Mouse (Mus musculus) left cerebral cortex, postnatal 36 days (tissue): ENCODE results near the gene Git1. TPM values are rescaled to one million over a fixed set of nuclear protein-coding genes. Genes with fewer than 3 reads are reported as not detected.
A peak's percentile ranks its signal among the peaks of the same experiment; 100 is the strongest.

Experiments used
- DNase-seq, 2 experiments: peaks; one replicate each; pipeline ENCODE4 v3.0.0; 2021 to 2022; ENCODE audit warnings: low spot score in 2 of 2, mixed read lengths in 1 of 2
- intact Hi-C: fragments of 180-260 bp; cut with DNase I; formaldehyde crosslinking; loops from one replicate; pipeline ENCODE4 v1.15.1; 2025
- total RNA-seq, 2 experiments: library from RNA; stranded (reverse); gene quantifications; 2 replicates each; pipeline ENCODE4 v1.2.3; 2021

Gene Git1
- total RNA-seq, 2 experiments from 2014 or later: 277 to 296 TPM

DNA sequence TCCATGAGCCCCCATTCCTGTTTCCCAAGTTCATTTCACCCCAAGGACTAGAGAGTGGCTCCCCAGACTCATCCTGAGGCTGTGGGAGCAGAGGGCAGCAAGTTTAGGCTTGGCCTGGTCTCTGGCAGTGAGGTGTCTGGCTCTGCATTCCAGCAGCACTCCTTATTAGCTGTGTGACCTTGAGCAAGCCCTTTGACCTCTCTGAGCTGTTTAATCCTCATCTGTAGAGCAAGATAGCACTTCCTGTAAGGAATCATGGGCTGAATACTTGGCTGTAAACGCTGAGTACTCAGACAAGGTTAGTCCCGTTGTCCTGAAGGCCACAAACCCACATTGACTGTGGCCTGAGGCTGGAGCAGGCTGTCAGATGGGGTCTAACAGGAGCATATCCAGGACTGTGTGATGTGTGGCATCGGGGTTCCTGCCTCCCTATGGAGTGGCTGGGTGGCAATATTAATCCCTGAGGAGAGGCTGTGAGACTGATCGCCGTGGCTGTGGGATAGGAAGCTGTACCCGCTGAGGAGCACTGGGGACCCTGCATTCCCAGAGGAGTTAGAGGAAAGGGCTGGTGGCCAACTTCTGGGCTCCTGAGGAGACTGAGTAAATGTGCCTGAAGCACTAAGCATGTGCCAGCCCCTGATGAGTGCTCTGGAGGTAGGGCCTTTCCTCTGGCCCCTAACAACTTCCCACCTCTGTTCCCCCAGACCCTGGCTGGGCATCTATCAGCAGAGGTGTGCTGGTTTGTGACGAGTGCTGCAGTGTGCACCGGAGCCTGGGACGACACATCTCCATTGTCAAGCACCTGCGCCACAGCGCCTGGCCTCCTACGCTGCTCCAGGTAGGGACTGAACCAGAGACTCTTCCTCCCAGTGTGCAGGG, 5.1 kb downstream of the Git1 start:
- no peak for DNase-seq
- intact Hi-C loops: no loop called here

DNA sequence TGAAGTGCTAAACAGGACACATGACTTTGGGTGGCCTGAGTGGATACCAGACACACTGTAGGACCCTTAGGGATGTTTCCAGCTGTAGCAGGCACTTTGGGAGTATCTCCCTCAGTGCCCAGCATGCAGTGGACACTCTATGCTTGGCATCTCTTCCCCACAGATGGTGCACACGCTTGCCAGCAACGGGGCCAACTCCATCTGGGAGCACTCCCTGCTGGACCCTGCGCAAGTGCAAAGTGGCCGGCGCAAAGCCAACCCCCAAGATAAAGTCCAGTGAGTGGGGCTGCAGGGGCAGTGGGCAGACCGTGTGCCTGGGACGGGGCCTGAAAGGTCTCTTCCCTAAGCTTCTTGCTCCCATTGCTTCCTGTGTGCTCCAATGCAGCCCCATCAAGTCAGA, 6.0 kb downstream of the Git1 start:
- DNase-seq: no peak
- intact Hi-C loops: no loop called here

DNA sequence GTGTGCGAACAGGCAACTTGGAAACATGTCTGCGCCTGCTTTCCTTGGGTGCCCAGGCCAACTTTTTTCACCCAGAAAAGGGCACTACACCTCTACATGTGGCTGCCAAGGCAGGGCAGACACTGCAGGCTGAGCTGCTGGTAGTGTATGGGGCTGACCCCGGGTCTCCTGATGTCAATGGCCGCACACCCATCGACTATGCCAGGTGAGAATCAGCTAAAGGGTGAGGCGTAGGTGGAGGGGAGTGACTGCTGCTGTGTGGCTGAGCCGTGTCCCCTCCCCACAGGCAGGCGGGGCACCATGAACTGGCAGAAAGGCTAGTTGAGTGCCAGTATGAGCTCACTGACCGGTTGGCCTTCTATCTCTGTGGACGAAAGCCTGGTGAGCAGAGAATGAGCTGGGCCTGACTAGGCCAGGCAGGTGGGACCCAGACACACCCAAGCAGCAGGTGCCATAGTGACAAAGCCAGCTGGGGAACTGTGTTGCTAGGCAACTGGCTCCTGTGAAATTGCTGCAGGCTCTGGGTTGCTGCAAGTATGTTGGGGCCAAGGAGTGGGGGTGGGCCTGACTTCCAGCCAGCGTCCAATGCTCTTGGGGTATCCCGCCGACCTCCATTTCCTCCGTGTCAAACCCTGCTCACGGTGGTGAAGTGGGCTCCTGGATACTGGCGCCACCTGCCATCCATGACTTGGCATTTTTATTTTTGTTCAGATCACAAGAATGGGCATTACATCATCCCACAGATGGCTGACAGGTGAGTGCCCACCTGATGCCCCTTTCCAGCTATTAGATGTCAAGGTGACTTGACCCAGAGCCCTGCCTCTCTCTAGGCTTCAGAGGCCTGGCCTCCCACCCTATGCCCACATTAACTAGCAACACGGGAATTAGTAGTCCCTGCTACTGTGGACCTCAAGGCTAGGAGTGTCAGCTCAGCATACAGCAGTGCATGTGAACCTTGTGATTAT, 7.3 kb downstream of the Git1 start:
- intact Hi-C loops: loop anchor here (10.0 kb wide), 1 partner anchor 304 kb away; no protein-coding TSS in a partner anchor
- DNase-seq: peak; percentile 57 to 66

DNA sequence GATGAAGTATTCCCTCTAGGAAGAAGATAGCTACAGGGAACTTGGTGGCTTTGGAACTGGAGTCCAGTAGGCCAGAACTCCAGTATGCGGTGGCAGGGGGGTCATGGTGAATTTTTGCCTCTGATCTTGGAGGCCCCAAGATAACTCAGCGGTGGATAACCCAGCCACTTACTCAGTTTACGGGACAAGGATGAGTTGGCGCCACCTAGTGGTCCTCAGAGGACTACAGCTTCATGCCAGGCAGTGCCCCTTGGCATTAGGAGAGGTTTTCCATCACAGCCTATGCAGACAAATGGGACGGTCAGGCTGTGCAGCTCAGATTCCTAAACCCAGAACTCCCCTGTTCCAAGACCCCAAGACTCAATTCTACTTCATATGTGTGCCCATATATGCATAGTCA, 8.0 kb downstream of the Git1 start:
- intact Hi-C loops: loop anchor here (10.0 kb wide), 1 partner anchor 303 kb away; no protein-coding TSS in a partner anchor
- DNase-seq: peak; percentile 62 to 78

DNA sequence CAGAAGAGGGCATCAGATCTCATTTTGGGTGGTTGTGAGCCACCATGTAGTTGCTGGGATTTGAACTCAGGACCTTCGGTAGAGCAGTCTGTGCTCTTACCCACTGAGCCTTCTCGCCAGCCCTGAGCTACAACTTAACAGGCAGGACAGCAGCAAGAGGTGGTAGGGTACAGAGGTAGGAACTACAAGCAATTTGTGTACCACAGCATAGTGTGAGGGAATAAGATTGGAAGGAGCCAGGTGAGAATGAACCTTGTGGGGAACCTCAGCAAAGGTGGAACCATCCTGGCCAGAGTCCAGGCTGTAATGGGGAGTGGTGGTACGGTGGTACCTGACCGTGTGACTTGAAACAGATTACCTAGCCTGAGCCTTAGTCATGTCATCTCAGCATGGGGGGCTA, 8.6 kb downstream of the Git1 start:
- intact Hi-C loops: loop anchor here (10.0 kb wide), 1 partner anchor 303 kb away; no protein-coding TSS in a partner anchor

DNA sequence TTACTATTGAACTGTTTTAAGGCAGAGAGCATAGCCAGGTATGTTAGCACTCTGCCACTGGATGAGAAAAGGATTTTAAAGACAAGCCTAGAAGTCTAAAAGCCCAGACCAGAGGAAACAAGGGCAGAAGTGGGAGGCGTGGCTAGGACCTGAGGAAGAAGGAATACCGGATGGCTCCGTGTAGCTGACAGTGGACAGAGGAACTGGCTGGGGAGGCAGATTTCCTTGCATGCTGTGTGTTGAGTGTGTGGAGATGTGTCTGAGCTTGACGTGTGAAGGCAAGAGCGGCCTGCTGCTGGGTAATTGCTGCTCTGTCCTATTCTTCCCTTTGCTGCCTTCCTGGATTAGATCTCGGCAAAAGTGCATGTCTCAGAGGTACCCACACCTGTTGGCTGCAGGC, 9.1 kb downstream of the Git1 start:
- intact Hi-C loops: loop anchor here (10.0 kb wide), 1 partner anchor 302 kb away; no protein-coding TSS in a partner anchor
- DNase-seq: no peak

More for the DNA sequence above, 8.6 kb downstream of the Git1 start:
- DNase-seq: no peak

DNA sequence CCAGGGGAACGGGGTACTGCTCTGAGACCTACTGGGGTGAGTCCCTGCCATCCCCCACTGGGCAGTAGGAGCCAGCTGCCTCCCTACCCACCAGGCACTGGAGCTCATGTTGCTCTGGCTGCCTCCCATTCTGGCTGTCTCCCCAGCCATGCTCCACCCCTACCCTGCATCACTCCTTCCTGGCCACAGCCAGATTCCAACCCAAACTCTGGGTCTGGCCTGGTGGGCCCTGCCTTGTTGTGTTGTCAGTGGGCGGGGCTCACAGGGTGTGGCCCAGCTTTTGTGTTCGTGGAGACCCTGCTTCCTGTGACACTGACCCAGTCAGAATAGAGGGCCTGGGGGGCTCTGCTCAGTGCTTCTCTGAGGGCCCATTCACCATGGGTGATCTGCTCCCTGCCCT, 10.1 kb downstream of the Git1 start:
- no peak for DNase-seq
- intact Hi-C loops: loop anchor here (10.0 kb wide), 1 partner anchor 301 kb away; no protein-coding TSS in a partner anchor

DNA sequence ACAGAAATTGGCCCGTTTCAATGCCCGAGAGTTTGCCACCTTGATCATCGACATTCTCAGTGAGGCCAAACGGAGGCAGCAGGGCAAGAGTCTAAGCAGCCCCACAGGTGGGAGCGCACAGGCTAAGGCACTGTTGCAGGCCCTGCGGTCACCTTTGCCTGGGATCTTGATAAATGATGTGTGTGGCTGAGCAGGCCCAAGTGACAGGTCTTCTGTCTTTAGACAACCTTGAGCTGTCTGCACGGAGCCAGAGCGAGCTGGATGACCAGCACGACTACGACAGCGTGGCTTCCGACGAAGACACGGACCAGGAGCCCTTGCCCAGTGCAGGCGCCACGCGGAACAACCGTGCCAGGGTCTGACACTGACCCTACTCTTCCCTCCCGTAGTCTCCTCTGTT, 11.0 kb downstream of the Git1 start:
- no peak for DNase-seq
- intact Hi-C loops: loop anchor here (10.0 kb wide), 1 partner anchor 300 kb away; no protein-coding TSS in a partner anchor

DNA sequence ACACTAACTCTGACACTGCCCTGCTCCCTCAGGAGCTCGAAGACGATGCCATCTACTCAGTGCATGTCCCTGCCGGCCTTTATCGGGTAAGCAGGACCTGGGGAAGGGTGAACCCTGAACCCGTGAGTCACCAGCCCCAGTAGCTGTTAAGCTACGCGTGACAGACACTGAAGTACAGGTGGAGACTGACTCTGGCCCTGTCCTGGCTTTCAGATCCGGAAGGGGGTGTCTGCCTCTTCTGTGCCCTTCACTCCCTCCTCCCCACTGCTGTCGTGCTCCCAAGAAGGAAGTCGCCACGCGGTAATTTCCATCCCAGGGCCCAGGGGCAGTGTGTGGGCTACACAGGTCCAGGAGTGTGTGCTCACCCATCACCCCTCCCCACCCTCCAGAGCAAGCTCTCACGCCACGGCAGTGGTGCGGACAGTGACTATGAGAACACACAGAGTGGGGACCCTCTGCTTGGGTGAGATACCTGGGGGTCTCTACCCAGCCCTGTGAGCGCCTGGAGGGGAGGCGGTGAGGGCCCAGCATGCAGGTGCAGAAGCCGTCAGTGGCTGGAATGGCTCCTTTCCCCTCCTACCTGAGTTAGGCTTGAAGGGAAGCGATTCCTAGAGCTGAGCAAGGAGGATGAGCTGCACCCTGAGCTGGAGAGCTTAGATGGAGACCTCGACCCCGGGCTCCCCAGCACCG, 12.1 kb downstream of the Git1 start:
- no peak for DNase-seq
- intact Hi-C loops: loop anchor here (5.0 to 10.0 kb wide), 2 partner anchors 122 to 299 kb away; no protein-coding TSS in a partner anchor

DNA sequence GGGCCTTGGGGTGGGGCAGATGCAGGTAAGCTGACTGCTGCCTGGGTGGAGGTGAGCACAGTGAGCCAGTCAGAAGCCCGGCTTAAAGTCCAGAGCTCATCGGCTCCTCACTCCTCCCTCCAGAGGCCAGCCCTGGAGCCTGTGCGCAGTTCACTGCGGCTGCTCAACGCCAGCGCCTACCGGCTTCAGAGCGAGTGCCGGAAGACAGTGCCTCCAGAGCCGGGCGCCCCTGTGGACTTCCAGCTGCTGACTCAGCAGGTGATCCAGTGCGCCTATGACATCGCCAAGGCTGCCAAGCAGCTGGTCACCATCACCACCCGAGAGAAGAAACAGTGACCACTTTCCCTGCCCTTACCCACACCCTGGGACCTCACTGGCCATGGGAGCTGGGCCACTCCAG, 12.9 kb downstream of the Git1 start:
- intact Hi-C loops: loop anchor here (5.0 to 10.0 kb wide), 2 partner anchors 121 to 299 kb away; no protein-coding TSS in a partner anchor
- DNase-seq: no peak

DNA sequence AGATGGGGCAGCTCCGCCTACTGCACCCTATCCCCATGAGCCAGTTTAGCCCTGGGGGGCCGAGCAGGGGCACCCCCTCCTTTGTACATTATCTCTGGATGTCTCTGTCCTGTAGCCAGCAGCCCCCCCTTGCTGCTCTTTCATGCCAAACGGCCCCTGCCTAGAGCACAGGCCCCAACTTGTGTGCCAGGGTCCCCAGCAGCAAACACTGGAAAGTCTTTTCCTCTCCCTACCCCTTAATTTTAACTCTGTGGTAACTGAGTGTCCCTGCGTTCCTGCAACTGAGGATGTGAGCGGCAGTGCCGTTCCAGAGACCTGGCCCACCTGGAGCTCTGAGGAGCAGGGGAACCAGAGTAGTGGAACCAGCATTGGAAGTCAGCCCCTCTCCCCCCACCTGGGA, 13.6 kb downstream of the Git1 start:
- no peak for DNase-seq
- intact Hi-C loops: loop anchor here (5.0 to 10.0 kb wide), 2 partner anchors 120 to 298 kb away; no protein-coding TSS in a partner anchor

DNA sequence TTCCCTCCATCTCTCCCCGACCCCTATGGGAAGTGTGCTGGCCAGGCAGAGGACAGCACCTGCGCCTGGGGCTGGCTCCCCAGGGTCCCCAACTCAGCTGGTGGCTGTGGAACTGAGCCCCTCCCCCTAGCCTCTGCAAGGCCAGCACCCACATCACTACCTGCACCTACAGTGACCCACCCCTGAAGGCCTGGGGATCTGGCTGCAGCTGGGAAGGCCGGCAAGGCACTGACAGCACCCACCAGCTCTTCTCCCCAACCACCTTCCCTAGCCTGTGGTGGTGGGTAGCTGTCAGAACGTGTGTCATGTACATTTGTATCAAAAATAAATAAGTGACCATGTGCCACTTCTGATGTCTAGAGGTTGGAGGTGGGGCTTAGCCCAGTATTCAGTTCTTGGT, 14.1 kb downstream of the Git1 start:
- intact Hi-C loops: loop anchor here (5.0 to 10.0 kb wide), 2 partner anchors 120 to 297 kb away; no protein-coding TSS in a partner anchor
- DNase-seq: no peak

DNA sequence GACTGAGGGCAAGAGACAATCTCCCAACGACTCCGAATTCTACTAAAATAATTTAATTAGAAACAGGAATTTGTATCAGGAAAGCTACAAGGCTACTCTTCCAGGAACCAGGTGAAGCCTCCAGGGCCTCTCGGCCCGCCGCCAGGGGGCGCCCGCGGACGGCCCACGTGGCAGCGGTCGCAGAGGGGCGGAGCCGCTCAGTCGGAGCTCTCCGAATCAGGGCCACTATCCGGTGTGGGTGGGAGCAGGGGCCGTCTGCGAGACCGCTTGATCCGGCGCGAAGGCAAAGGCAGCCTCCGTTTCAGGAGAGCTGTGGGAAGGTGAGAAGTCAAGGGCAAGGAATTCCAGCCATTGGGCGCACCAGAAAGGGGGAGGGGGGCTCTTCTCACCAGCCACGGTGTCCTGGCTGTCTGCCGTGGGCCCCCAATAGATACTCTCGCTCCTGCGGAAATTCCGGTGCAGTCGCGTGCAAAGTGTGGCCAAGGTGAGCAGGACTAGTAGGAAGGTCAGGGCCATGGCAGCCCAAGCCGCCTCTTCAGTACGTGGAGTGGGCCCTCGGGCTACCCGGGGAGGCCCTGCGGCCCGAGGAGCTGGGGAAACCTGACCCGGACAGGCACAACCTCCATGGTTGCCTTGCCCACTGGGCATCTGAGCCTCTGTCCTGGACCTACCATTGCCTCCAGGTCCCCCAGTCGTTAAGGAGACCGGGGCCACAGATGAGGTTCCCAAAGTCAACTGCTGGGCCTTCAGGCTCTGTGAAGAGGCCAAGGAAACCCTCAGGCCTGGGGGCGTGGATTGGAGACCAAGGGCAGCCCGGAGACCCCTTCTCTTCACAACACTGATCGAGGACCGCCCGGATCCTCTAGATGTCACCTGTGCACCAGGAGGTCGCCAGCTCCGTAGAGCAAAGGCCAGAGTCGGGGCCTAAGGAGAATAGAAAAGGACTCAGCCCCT, 15.0 kb downstream of the Git1 start:
- intact Hi-C loops: loop anchor here (5.0 to 10.0 kb wide), 2 partner anchors 119 to 296 kb away; no protein-coding TSS in a partner anchor
- peak; percentile 83 to 85 for DNase-seq

DNA sequence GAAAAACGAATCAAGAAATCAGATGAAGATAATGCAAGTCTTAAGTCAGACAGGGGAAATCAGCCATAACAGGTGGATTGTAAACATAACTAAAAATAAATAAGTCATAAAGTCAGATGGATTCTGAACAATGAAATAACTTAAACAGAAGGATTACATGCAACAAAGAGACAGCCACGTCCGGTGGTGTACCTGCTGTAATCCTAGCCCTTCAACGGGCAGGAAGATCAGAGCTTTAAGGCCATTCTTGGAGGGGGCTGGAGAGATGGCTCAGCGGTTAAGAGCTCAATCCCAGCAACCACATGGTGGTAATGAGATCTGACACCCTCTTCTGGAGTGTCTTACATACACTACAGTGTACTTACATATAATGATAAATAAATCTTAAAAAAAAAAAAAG, 18.0 kb downstream of the Git1 start:
- intact Hi-C loops: no loop called here
- DNase-seq: no peak

DNA sequence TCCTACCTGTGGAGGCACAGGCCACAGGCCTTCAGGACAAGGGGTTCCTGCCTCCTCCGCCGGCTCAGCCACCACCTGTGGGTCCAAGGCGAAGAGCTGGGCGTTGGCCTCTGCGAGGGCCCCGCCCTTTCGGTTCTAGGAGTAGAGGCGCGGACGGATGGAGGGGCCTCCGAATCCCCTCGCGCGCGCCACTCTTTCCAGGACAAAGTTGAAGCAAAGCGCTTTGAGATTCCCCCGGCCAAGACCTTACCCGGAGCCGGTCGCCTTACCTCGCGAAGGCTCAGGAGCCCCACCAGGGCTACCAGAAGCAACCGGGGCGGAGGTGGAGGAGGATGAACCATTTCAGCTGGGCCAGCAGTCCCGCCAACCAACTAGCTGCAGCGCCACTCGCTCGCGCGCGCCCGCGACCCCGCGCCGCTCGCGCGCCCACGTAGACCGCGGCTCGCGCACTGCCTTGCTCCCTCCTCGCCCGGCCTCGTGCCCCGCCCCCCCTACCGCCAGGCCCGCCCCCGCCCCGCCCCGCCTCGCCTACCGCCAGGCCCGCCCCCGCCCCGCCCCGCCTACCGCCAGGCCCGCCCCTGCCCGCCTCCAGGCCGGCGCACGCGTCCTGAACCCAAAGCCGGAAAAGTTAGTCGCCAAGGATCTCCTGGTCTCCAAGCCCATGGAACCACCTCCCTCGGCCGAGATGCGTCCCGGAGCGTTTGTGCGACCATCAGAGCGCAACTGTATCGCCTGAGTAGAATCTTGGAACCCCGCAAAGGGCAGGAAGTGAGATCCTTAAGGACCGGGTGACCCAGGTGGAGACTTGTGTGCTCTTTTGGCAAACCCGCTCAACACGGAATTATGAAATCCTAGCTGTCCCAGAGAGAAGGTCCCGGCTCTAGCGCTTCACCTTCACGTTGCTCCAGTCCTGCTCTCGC, 19.8 kb downstream of the Git1 start:
- intact Hi-C loops: no loop called here
- peak; percentile 60 to 63 for DNase-seq

DNA sequence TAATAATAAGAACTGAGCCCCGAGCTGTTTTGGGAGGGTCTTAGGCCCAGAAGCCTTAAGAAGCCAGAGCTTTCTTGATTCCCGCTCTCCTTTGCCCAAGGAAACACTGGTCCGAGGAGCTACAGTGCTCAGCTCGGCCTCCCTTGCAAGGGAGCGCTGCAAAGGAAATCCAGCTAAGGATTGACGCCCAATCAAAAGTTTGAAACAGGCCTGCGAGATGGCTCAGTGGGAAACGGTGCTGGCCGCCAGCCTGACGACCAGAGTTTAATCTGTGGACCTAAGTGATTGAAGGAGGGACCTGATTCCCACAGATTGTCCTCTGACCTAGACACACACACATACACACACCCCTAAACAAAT, 20.4 kb downstream of the Git1 start:
- DNase-seq: no peak
- intact Hi-C loops: no loop called here

DNA sequence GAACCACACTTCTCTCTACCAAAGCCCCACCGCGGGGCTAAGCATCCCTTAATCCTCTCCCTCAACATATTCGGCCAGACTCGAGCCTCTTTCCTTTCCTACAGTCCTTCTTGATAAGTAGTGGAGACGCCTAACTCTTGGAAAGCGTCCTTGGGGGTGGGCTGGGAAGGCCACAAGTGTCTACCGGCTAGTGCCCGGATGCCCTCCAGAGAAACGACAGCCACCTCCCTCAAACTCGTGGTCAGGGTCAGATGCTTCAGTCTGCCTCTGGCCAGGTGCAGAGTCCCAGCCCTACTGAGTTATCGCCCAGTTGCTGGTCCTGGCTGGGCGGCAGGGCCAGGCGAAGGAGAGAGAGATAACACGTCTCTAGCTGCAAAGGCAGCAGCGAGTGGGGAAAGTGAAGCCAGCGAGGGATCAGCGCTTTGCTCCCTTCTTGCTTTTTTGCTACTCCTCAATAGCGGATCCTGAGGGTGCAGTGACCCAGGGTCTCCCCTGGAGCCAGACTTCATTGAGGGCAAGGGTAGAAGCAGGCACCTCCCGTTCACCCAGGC, 21.0 kb downstream of the Git1 start:
- intact Hi-C loops: no loop called here
- DNase-seq: no peak
